Mouse (Mus musculus) thymus, adult 2 months (tissue): Measurements from ENCODE around the gene Prlr.

Source experiments
- CTCF ChIP-seq: fragments of 200-500 bp; IDR thresholded peaks from 2 replicates; pipeline ENCODE4 v1.5.1; 2012; ENCODE audit warnings: mild to moderate bottlenecking, control low read depth, low read length, moderate library complexity, borderline replicate concordance; ENCODE audit not compliant: control insufficient read depth, poor library complexity, insufficient read depth; ENCODE audit errors: extremely low read depth
- POLR2A ChIP-seq: fragments of 200-500 bp; IDR thresholded peaks from 2 replicates; pipeline ENCODE4 v1.6.1; 2012; ENCODE audit warnings: mild to moderate bottlenecking, low read length, control low read depth, moderate library complexity; ENCODE audit not compliant: control insufficient read depth, poor library complexity, insufficient read depth; ENCODE audit errors: extremely low read depth

DNA sequence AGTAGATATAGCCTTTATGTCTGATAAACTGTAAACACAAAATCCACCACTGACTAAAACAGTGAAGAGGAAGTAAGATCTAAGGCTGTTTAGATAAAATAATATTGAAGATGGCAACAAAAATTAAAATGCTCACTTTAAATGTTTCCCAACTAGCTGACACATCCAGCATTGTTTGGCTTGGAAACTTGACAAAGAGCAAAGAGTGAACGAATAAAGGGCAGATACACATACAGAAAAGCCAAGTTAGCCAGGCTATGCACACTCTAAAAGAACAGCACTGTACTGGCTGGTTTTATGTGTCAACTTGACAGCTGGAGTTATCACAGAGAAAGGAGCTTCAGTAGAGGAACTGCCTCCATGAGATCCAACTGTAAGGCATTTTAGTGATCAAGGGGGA lies 121.0 kb downstream of the Prlr start:
- TF ChIP-seq CTCF, result no peak
- TF ChIP-seq POLR2A, result no peak
